ENCODE assay signal across 11 mouse cellular contexts in genomic region chr6:41103689-41104400, GRCm38 (mm10).
A peak's percentile ranks its signal among the peaks of the same experiment; 100 is the strongest.
DNase-seq lines count a peak whose midpoint lies in the region; ATAC-seq lines count a peak whose summit lies in the region.
"Had no signal": no experiment of that assay in that cellular context is flagged by ENCODE, and none has a peak within 500 bp of the region (broad histone marks: within the 10 kb centered on the region; RNA-seq: fewer than 3 reads in every experiment).

No protein-coding gene starts in this region.

- no peak overlapping the region for H3K9ac ChIP-seq in liver, embryonic 11.5 days (ENCODE audit: low read depth, low read length)
- H3K9ac ChIP-seq: forebrain, embryonic 15.5 days had no signal

- DNase-seq in thymus, postnatal 14 days = peak; percentile 37
- no peak for DNase-seq in thymus, postnatal 4 days
- DNase-seq in liver, embryonic 11.5 days (ENCODE audit: low spot score) = no peak
- no peak for DNase-seq in layer of hippocampus, adult 9-11 months
- no peak for DNase-seq in adrenal gland, adult (ENCODE audit: inconsistent age in 2 of 2, low spot score in 1 of 2)
- DNase-seq: cerebellum, postnatal 14 days; heart, postnatal 14 days; kidney, adult 11 months had no signal

- H3K4me1 ChIP-seq in liver, embryonic 11.5 days (replicated peaks; ENCODE audit: control insufficient read depth, insufficient read depth, low read length) = peaks cover 8% of the 10 kb centered on the region; the same call in 1 of the 2 replicates
- H3K4me1 ChIP-seq: forebrain, embryonic 15.5 days had no signal

- no peak overlapping the region for H3K4me3 ChIP-seq in liver, embryonic 11.5 days (ENCODE audit: low read depth, low read length)
- H3K4me3 ChIP-seq: forebrain, embryonic 15.5 days had no signal

- H3K27me3 ChIP-seq in liver, embryonic 11.5 days (replicated peaks; ENCODE audit: control insufficient read depth, insufficient read depth, low read length) = no peaks in the 10 kb centered on the region
- H3K27me3 ChIP-seq: forebrain, embryonic 15.5 days had no signal

- no peaks in the 10 kb centered on the region for H3K36me3 ChIP-seq in liver, embryonic 11.5 days (ENCODE audit: control insufficient read depth, insufficient read depth, low read length)
- H3K36me3 ChIP-seq: forebrain, embryonic 15.5 days had no signal

- 0 out of 2 replicates have a peak overlapping the region, but pooled peaks have one; percentile 8 for H3K27ac ChIP-seq in liver, embryonic 11.5 days (ENCODE audit: low read depth, low read length)
- H3K27ac ChIP-seq: forebrain, embryonic 15.5 days had no signal

- peak overlapping the region; percentile 23; the same call in 1 of the 2 replicates for H3K4me2 ChIP-seq in liver, embryonic 11.5 days
- H3K4me2 ChIP-seq: forebrain, embryonic 15.5 days had no signal

- H3K9me3 ChIP-seq in liver, embryonic 11.5 days (ENCODE audit: control insufficient read depth, low read length) = no peaks in the 10 kb centered on the region
- H3K9me3 ChIP-seq: forebrain, embryonic 15.5 days had no signal

- peak; percentile 68 for ATAC-seq in erythroid progenitor cell, adult 5-6 weeks (replicated peaks; ENCODE audit: low FRiP score, poor library complexity, severe bottlenecking)
- peak; percentile 99 for ATAC-seq in liver, embryonic 11.5 days (replicated peaks; ENCODE audit: low FRiP score)
- no peak for ATAC-seq in cerebellum, adult (ENCODE audit: insufficient number of reproducible peaks, low FRiP score, low TSS enrichment)
- ATAC-seq: forebrain, embryonic 15.5 days had no signal

- 42% methylated on average over 6 of the region's 6 CpGs for WGBS in liver, embryonic 11.5 days
